Mouse (Mus musculus): ENCODE data around the gene Cd209a.
A peak's percentile ranks its signal among the peaks of the same experiment; 100 is the strongest.
"Not testable (repeated sequence)": the region's sequence is repeated elsewhere in the genome, so short reads cannot be mapped to it uniquely, and the experiment has no call there.

The Cd209a gene

DNA sequence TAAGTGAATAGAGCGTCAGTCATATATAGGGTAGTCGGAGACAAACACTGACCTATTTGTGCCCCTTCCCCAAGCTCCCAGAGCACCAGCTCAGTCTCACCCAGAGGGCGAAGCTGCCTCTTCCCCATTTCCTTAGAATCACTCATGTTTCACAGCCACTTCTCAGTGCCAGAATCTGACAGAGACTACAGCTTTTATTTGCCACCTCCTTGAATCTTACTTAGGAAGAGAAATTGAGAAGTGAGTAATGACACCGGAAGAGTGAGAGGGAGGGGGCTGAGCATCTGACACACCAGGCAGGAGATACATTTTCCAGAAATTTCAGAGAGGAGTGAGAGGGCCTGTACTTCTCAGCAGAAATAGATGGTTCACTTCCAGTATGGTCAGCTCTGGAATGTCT is at the start of gene Cd209a:
Gene Cd209a, minus strand, starts transcription at position 224 of the 400 bp plus-strand sequence.
- DNase-seq (ENCODE audit: low spot score), result no peak

DNA sequence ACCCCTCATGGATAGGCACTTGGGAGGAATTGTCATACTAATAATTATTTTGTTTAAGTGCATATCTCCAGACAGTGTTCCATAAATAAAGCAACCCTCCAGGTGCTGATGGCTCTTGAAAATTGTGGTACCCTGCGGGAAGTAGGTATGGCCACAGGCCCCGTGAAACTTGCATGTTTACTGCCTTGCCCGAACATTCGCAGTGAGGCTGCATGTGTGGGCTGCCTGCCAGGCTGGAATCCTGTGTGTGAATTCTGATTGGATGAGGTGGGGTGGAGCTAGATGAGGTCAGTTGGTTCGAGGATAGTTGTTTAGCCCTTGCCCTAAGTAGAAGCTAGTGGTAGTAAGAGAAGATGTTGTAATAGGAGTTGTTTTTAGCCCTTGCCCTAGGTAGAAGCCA is 19.9 kb upstream of the Cd209a start:
- DNase-seq (ENCODE audit: low spot score), result not testable (repeated sequence)

DNA sequence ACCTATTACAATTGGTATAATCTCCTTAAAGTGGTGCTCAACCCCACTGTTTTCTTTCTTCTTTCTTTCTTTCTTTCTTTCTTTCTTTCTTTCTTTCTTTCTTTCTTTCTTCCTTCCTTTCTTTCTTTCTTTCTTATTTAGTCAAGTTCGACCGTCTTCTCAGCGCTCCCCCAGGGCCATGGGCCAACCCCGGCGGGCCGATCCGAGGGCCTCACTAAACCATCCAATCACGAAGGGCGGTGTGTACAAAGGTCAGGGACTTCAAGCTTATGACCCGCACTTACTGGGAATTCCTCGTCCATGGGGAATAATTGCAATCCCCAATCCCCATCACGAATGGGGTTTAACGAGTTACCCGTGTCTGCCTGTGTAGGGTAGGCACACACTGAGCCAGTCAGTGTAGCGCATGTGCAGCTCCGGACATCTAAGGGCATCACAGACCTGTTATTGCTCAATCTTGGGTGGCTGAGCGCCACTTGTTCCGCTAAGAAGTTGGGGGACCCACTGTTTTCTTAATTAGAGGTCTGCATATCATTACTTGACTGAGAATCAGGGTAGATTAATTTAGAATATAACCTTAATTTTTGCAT is 5.6 kb upstream of the Cd209a start:
- peak; percentile 90 for DNase-seq (ENCODE audit: low spot score)

DNA sequence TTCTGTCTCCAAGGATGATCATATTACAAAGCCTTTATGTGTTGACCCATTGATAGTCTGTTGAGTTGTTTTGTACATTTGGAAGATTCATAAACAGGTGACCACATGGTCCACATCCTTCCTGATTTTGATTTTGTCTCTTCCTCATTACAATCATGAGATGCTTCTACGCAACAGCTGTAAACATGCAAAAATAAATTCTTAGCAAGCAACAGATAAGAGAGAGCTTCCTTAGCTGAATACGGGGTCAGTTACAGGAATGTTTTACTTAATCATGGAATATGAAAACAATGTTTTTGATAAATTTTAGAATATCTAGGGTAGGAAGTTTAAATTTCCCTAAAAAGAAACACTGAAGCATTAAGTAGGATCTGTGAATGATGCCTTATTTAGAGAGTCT is 11.8 kb downstream of the Cd209a start:
- DNase-seq (ENCODE audit: low spot score), result no peak

DNA sequence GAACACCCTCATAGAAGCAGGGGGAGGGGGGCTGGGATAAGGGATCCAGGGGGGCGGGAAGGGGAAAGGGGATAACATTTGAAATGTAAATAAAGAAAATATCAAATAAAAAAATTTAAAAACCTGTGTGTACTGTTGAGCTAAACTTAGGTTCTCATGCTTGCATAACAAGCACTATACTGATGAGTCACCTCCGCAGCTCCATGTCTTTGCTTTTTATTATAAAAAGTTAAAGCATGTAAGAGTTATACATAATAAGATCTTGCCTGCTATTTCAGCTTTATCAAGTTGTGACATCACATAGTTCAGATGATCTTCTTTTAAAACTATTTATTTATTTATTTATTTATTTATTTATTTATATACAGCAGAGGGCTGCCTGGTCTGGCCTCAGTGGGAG is 13.2 kb downstream of the Cd209a start:
- no peak for DNase-seq (ENCODE audit: low spot score)

DNA sequence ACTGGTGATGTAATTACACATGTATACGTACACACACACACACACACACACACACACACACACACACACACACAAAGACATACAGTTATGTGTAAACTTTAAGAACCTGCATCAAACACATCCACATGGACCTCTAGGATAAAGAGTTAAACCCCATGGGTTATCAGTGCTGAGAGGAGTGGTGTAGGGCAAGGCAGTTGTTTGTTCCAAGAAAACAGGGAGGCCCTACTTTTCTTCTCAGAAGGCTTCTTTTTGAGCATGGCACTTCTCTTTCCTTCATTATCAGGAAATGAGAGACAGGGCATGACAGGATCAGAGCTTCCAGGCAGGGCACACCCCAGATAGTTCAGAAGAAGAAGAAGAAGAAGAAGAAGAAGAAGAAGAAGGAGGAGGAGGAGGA is 14.7 kb downstream of the Cd209a start:
- DNase-seq (ENCODE audit: low spot score), result no peak

DNA sequence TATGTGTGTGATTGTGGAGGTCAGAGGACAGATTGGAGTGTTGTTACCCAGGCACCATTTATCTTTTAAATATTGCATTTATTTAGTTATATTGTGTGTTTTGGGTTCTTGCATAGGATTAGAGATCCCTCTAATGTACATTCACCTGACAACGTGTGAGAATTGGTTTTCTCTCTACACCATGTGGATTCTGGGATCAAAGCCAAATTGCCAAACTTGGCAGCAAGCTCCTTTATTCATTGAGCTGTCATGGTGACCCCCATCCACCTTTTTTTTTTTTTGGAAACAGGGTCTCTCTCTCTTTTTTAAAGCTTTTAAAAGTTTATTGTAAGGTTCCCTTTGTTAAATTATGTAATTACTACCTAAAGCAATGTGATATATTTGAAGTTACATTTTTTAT is 27.7 kb downstream of the Cd209a start:
- DNase-seq (ENCODE audit: low spot score), result no peak

DNA sequence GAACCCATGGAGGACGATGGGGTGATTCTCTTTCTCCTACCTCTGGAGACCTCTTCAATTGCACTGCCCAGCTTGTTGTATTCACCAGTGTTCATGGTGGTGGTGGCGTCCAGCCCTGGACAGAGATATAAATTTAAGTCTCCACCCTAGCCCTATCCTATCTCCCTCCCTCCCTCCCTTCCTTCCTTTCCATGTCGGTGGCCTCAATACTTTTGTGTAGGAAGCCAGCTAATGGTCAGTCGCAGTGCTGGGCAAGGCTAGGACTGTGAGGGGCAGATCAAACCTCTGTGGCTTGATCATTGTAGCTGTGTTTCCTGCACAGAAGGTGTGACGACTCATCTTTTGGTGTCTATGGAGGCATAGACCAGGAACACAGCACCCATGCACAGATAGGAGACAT is 28.2 kb downstream of the Cd209a start, which contains the start of gene Clec4g:
Gene Clec4g, minus strand, starts transcription at position 101 of the 400 bp plus-strand sequence.
- DNase-seq (ENCODE audit: low spot score), result no peak

DNA sequence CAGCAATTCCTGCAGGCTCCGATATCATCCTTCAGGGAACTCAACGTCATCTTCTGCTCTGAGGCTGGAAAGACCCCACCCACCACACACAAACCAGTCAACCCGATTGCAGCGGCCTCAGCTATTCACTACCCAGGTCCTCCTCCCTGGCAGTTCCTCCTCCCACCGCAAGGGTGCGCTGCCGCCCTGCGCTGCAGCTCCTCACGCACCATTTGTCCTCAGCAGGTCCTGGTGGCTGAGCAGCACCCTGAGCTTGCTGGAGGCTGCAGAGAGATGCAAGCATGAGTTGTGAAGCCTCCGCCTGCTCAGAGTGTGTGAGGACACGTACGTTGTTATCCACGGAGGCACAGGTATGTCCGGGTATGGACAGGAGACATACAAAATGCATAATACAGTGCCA is 30.2 kb downstream of the Cd209a start:
- peak; percentile 44 for DNase-seq (ENCODE audit: low spot score)

DNA sequence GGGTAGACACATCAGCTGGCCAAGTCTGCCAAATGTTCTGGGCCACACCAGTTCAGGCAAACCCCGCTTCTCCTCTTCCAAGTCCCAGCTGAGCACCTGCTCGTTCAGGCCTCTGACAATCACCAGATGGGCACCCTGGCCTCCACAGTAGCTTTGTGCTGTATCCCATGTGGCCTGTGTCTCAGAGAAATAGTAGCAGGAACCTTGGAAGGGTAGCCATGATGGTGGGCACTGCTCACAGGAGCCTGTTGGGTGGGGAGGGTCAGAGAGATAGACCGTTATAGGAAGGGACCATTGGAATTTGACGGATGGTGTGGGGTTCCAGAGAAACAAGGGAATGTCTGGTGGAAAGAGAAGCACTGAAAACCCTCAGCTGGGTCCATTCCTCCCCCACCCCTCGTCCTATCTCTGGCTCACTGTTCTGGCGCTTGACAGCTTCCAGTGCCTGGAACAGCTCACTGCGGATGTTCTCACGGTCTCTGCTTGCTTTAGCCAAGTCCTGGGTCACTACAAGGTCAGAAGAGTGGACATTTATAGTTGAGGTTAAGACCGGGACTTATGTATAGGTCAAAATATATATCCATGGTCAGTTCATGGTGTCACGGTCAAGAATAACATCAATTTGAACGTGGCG is 31.3 kb downstream of the Cd209a start:
- DNase-seq (ENCODE audit: low spot score), result no peak

DNA sequence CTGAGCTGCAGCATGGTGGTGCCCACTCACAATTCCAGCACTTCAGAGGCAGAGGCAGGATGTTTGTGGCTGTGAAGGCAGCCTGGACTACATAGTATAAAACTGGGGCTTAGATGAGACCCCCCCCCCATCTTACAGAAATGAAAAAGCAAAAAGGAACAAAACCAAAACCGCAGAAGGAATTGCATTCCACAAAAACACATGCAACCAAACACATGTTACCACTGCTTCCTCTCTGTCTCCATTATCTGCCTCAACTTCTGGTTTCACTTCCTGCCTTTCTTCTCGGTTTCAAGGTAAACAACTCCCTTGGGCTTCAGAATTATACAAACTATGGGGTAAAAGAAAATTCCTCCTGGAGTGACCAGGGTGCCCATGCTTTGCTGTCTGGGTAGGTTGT is 37.1 kb downstream of the Cd209a start:
- no peak for DNase-seq (ENCODE audit: low spot score)

DNA sequence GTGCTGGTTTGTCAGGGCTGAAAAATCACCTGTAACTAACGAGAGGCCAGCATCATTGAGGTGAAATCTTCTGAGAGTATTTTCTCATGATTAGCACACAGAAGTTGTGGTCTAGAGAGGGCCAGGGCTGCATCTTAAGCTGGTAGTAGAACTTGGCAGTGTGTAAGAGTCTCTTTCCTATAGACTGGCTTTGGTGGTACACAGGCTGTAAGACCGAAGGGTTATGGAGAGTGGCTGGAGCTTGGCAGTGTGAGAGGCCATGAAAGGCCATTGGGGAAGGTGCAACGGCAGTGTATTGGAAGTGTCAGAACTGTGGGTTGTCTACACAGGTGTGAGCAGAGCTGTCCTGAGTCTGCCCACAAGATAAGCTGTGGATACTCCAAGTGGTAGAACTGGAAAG is 38.5 kb downstream of the Cd209a start:
- no peak for DNase-seq (ENCODE audit: low spot score)

DNA sequence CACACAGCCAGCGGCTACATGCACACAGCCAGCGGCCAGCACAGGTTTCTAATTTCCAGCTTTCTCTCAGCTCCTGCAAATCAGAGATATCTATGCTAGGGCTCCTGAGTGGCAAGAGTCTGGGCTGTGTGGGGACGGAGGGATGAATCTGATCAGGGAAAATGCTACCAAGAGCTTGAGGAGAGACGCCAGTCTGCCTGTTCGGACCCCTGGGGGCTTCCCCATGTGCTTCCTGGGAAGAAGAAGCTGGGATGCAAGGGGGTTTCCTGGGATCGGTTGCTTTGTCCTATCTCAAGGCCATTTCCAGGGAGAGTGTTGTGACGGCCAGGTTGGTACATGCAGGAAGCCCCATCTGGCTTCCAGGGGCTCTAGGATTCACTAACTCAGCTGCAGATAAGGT is 41.2 kb downstream of the Cd209a start:
- no peak for DNase-seq (ENCODE audit: low spot score)

DNA sequence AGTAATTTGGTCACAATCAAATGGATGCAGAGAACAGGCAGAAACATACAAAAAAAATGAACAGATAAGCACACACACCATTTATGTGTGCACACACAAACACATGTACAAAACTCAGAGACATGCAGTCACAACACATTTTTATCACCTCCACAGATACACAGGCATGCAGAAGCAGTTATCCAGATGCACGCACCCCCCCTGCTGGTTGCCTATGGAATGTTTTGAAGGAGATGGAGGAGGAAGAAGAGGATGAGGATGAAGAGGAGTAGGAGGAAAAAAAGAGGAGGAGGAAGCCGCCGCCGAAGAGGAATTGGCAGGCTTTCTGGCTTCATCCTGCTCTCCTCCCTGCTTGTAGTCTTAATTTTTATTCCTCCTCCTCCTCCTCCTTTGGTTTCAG is 43.1 kb downstream of the Cd209a start:
- no peak for DNase-seq (ENCODE audit: low spot score)

DNA sequence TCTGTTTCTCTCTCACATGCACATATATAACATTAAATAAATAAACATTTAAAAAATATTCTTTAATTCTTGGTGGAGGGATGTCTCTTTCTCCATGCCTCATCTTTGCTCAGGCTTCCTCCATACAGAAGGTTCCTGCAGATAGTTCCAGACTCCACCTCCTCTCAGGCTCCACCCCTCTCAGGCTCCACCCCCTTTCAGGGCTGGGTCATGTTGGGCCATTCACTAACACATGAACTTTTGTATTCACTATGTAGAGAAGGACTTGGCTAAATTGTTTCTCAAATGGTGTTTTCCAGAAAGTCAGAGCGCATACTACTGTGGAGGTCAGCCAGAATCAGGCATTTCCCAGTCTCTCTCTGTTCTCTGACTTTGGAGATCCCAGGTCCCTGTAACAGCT is 47.3 kb downstream of the Cd209a start:
- no peak for DNase-seq (ENCODE audit: low spot score)

DNA sequence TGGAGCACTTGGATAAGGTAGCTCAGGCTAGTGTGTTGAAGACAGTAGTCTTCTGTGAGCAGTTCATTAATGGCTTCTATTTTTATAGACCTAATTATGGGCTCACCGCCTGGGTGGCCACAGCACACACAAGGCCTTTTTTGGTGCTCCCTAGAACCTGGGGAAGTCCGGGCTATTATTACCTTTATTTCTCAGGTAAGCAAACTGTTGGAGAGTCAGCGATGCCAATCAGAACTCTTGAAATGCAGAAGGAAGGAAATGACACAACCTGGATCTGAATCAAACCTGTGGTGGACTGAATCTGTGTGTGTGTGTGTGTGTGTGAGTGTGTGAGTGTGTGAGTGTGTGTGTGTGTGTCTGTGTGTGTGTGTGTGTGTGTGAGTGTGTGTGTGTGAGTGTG is 54.7 kb downstream of the Cd209a start, which contains the start of gene Fcer2a:
Gene Fcer2a, minus strand, starts transcription at position 55 of the 400 bp plus-strand sequence.
- no peak for DNase-seq (ENCODE audit: low spot score)

Measured in urinary bladder, postnatal 25 days (tissue).